Mouse (Mus musculus): ENCODE data around the gene Dennd1c. TPM values are rescaled to one million over a fixed set of nuclear protein-coding genes. Genes with fewer than 3 reads are reported as not detected.

Dennd1c gene
- polyA plus RNA-seq, 1 experiment from 2014 or later, result 4.7 TPM

Other genes with a start within 250 kb of the Dennd1c start
- gene Rfx2, start 247.5 kb downstream of the Dennd1c start, polyA plus RNA-seq (2015; fragmentation: Nextera tagmentation; extraction: Ambion mirVana), result 4.9 and 6.5 TPM in 2 replicates
- gene Acsbg2, start 204.1 kb downstream of the Dennd1c start, polyA plus RNA-seq (2015; fragmentation: Nextera tagmentation; extraction: Ambion mirVana), result not detected in 2 replicates
- gene 1700061G19Rik, start 203.0 kb downstream of the Dennd1c start, polyA plus RNA-seq (2015; fragmentation: Nextera tagmentation; extraction: Ambion mirVana), result 0.29 and 0.50 TPM in 2 replicates
- 58.2 and 82.3 TPM in 2 replicates for gene Mllt1, start 143.1 kb downstream of the Dennd1c start, polyA plus RNA-seq (2015; fragmentation: Nextera tagmentation; extraction: Ambion mirVana)
- gene Acer1, start 96.4 kb downstream of the Dennd1c start, polyA plus RNA-seq (2015; fragmentation: Nextera tagmentation; extraction: Ambion mirVana), result not detected in 2 replicates
- gene Clpp, start 88.2 kb downstream of the Dennd1c start, polyA plus RNA-seq (2015; fragmentation: Nextera tagmentation; extraction: Ambion mirVana), result 162 and 168 TPM in 2 replicates
- 57.8 and 64.4 TPM in 2 replicates for gene Alkbh7, start 81.2 kb downstream of the Dennd1c start, polyA plus RNA-seq (2015; fragmentation: Nextera tagmentation; extraction: Ambion mirVana)
- gene Pspn, start 78.5 kb downstream of the Dennd1c start, polyA plus RNA-seq (2015; fragmentation: Nextera tagmentation; extraction: Ambion mirVana), result 0.64 TPM in 1 of 2 replicates, not detected in the other
- gene Gtf2f1, start 67.2 kb downstream of the Dennd1c start, polyA plus RNA-seq (2015; fragmentation: Nextera tagmentation; extraction: Ambion mirVana), result 60.2 and 68.0 TPM in 2 replicates
- gene Gm17949, start 67.0 kb downstream of the Dennd1c start, polyA plus RNA-seq (2015; fragmentation: Nextera tagmentation; extraction: Ambion mirVana), result 0.31 and 0.51 TPM in 2 replicates
- gene Khsrp, start 47.0 kb downstream of the Dennd1c start, polyA plus RNA-seq (2015; fragmentation: Nextera tagmentation; extraction: Ambion mirVana), result 14.4 and 20.1 TPM in 2 replicates
- gene Slc25a41, start 36.9 kb downstream of the Dennd1c start, polyA plus RNA-seq (2015; fragmentation: Nextera tagmentation; extraction: Ambion mirVana), result not detected in 2 replicates
- gene Crb3, start 19.4 kb downstream of the Dennd1c start, polyA plus RNA-seq (2015; fragmentation: Nextera tagmentation; extraction: Ambion mirVana), result 5.1 and 6.3 TPM in 2 replicates
- gene Slc25a23, start 18.7 kb downstream of the Dennd1c start, polyA plus RNA-seq (2015; fragmentation: Nextera tagmentation; extraction: Ambion mirVana), result 43.2 and 44.7 TPM in 2 replicates
- 362 and 407 TPM in 2 replicates for gene Tubb4a, start 9.3 kb upstream of the Dennd1c start, polyA plus RNA-seq (2015; fragmentation: Nextera tagmentation; extraction: Ambion mirVana)
- gene Tnfsf9, start 26.8 kb upstream of the Dennd1c start, polyA plus RNA-seq (2015; fragmentation: Nextera tagmentation; extraction: Ambion mirVana), result 8.7 and 9.3 TPM in 2 replicates
- 1.9 and 2.1 TPM in 2 replicates for gene Cd70, start 71.3 kb upstream of the Dennd1c start, polyA plus RNA-seq (2015; fragmentation: Nextera tagmentation; extraction: Ambion mirVana)
- gene Tnfsf14, start 115.7 kb upstream of the Dennd1c start, polyA plus RNA-seq (2015; fragmentation: Nextera tagmentation; extraction: Ambion mirVana), result not detected in 2 replicates
- 2.1 TPM in 2 replicates for gene C3, start 149.6 kb upstream of the Dennd1c start, polyA plus RNA-seq (2015; fragmentation: Nextera tagmentation; extraction: Ambion mirVana)
- 22.8 and 24.2 TPM in 2 replicates for gene Gpr108, start 169.9 kb upstream of the Dennd1c start, polyA plus RNA-seq (2015; fragmentation: Nextera tagmentation; extraction: Ambion mirVana)
- 10.1 and 11.6 TPM in 2 replicates for gene Trip10, start 170.9 kb upstream of the Dennd1c start, polyA plus RNA-seq (2015; fragmentation: Nextera tagmentation; extraction: Ambion mirVana)
- 1.4 and 1.7 TPM in 2 replicates for gene Vav1, start 200.6 kb upstream of the Dennd1c start, polyA plus RNA-seq (2015; fragmentation: Nextera tagmentation; extraction: Ambion mirVana)

Data from hindbrain, embryonic 16.5 days (tissue).